Mouse (Mus musculus): Measurements from ENCODE around the gene Sema4c.
"Not testable (repeated sequence)": the region's sequence is repeated elsewhere in the genome, so short reads cannot be mapped to it uniquely, and the experiment has no call there.

Sema4c gene

DNA sequence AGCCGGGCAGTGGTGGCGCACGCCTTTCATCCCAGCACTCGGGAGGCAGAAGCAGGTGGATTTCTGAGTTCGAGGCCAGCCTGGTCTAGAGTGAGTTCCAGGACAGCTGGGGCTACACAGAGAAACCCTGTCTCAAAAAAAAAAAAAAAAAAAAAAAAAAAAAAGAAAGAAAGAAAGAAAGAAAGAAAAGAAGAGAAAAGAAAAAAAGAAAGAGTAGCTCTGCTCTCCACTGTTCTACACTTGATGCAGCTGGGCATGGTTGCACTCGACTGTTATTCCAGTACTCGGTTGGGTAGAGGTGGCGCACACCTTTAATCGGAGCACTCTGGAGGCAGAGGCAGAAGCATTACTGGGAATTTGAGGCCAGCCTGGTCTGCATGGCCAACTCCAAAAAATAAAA, 21.4 kb downstream of the Sema4c start, which contains the start of gene Ankrd23:
TSS of gene Ankrd23 (minus strand) at position 101 of the 400 bp plus-strand sequence.
- in situ Hi-C loops (cut with MboI, MseI), result not testable (repeated sequence)

- in situ Hi-C loops (cut with MboI, MseI), result no loop called here
Observed at GRCm38 (mm10) chr1:36536397-36536728, 21.8 kb downstream of the Sema4c start.

- in situ Hi-C loops (cut with MboI, MseI), result no loop called here
Observed at GRCm38 (mm10) chr1:36535477-36536396, 22.4 kb downstream of the Sema4c start.

GRCm38 (mm10) chr1:36534595-36535058, 23.5 kb downstream of the Sema4c start:
- in situ Hi-C loops (cut with MboI, MseI), result no loop called here

DNA sequence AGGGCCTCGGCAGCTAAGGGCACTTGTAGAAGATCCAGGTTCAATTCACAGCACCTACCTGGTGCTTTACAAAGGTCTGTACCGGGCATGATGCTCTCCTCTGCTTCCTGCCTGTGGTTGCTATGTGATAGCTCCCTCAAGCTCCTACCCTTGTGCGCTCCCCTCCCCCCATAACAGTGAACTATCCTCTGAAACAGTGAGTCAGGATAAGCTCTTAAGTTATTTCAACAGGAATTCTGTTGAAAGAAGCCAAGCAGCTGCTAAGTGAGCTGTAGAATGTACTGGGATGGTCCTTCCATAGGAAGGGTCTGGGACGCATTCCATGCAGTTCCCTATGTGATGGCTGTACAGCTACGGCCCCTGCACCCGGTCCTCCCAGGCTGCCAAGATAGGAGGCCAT, 24.6 kb downstream of the Sema4c start:
- in situ Hi-C loops (cut with MboI, MseI), result no loop called here

GRCm38 (mm10) chr1:36531461-36531860, 26.7 kb downstream of the Sema4c start:
- in situ Hi-C loops (cut with MboI, MseI), result no loop called here

DNA sequence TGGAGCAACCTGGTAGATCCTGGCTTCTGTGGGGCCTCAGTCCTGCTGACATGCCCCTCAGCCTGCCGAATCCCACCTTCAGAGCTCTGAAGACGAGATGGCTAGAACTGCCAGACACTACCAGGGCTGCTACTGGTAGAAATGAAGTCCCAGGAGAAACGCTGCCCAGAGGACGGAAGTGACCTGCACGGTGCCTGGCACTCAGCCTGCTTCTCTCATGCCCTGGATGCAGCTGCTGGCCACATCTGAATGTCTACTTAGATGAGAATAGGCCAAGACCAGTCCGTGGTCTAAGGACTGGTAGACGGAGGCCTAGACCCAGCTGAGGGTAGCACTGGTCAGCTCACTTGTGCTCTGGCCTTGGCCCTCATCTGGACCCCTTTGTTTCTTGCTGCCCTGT, 27.2 kb downstream of the Sema4c start:
- in situ Hi-C loops (cut with MboI, MseI), result no loop called here

DNA sequence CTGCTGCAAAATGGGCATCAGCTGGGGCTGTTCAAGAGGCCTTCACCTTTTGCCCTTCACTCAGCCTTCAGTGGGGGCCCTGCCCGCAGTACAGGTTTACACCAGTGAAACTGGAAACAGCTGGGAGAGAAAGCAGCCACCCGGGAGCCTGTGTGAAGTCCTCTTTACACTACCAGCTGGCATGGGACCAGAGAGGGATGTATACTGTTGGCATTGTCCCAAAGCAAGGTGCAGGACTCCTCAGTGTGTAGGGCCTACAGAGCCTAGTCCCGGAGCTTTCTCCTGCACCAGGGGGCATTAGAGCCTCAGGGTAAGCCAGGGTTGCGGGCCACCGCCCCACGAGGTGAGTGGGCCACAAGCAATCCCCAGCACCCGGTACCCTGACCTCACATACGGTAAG, 27.7 kb downstream of the Sema4c start:
- in situ Hi-C loops (cut with MboI, MseI), result no loop called here

DNA sequence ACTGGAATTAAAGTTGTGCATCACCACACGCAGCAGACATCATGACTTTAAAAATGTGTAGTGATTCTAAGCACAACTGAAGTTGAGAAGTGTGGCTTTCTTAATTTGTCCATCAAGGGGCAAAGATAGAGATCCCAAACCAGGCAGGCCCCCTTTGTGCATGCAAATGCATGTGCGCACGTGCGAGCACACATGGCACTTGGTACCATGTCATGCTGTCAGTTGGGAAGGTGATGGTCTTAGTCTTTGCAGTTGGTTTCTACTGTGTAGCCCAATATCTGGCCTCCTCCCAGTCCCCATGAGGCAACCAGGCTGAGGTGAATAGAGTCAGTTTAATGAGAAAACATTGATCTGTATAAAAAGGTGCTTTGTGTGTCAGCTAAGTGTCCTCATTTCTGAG, 28.3 kb downstream of the Sema4c start:
- in situ Hi-C loops (cut with MboI, MseI), result no loop called here

GRCm38 (mm10) chr1:36529274-36529673, 28.9 kb downstream of the Sema4c start:
- in situ Hi-C loops (cut with MboI, MseI), result no loop called here

- in situ Hi-C loops (cut with MboI, MseI), result no loop called here
Observed at GRCm38 (mm10) chr1:36528351-36528750, 29.8 kb downstream of the Sema4c start.

DNA sequence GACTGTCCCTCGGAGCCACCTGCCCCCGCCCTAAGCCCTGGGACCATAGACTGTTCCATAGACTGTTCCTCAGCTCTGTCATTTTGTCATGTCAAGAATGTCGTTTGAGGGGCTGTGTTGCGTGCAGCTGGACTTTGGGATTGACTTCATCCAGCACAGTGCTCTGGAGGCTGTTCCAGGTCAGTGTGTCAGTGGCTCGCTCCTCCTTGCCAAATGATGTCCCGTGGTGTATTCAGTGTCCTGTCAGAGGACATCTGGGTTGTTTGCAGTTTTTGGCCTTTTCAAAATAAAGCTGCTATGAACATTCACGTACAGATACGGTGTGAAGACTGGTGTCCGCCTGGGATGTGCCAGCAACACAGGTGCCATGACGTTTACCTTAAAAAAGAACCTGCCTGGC, 31.2 kb downstream of the Sema4c start:
- in situ Hi-C loops (cut with MboI, MseI), result no loop called here

- in situ Hi-C loops (cut with MboI, MseI), result no loop called here
Observed at GRCm38 (mm10) chr1:36525774-36526173, 32.4 kb downstream of the Sema4c start.

- in situ Hi-C loops (cut with MboI, MseI), result no loop called here
Observed at GRCm38 (mm10) chr1:36524058-36524457, 34.1 kb downstream of the Sema4c start.

- in situ Hi-C loops (cut with MboI, MseI), result no loop called here
Observed at GRCm38 (mm10) chr1:36523332-36524013, 34.7 kb downstream of the Sema4c start.

DNA sequence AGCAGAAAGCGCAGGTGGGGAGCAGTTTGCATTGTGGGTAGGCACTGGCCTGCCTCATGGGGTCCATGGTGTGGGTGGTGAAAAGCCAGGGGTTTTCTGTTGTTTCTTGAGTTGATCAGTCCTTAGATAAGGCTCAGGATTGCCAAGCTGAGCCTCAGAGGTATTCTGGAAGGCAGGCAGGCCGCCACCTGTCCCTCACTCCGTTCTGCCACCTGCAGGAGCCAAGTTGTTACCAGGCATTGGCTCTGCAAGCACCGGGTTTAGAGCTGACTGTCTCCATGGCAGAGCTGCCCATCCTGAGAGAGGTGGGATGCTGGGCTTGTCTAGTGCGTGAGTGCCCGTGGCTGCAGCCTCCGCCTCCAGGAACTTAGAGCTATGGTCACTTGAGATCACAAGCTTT, 35.9 kb downstream of the Sema4c start:
- in situ Hi-C loops (cut with MboI, MseI), result no loop called here

- in situ Hi-C loops (cut with MboI, MseI), result no loop called here
Observed at GRCm38 (mm10) chr1:36519626-36520025, 38.5 kb downstream of the Sema4c start.

DNA sequence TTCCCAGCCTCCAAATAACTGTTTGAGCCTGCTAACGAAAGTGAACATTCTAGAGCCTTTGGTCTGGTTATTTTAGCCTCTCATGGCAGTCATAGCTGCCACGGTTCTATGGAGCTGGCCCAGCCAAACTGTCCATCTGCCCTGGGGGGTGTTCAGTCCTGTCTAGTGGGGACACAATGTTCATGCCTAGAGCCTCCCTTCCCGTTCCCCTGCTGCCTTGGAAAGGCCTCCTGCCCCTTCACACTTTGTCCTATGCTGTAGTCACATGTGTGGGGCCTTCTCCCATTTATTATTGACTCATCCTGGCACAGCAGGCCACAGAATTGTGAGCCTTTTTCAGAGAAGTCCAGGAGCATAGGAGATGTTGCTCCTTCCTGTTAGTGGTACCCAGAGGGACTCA, 39.9 kb downstream of the Sema4c start:
- in situ Hi-C loops (cut with MboI, MseI), result no loop called here

DNA sequence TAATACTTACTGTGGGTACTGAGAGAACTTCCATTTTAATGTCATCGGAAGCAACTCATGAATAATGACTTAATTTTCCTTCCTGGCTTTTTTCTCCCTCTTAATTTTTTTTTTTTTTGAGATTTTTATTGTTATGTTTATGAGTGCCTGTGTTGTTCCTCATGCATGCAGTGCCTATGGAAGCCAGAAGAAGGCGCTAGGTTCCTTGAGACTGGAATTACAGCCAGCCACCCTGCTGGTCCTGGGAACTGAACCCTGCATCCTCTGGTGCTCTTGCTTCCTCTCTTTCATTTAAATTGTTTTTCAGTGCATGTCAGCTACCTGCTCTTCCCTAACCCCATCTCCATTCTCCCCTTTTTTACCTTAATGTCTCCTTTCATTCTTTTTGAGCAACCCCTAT, 44.4 kb downstream of the Sema4c start:
- in situ Hi-C loops (cut with MboI, MseI), result no loop called here

DNA sequence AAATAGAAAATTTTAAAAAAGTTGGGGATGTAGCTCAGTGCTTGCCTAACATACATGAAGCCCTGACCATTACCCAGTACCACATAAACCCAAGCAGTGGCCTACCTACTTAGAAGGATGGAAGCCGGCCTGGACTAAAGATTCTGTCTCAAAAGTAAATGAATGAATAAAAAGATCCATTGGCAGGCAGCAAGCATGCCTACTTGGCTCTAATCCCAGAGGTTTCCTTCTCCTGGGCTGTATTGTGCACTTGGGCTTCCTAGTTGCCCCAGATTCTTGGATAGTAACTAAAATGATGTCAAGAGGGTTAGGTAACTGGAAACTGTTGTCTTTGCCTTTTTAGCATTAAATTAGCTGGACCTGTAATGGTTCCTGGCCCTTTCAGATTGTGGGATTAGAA, 44.8 kb downstream of the Sema4c start:
- in situ Hi-C loops (cut with MboI, MseI), result no loop called here

DNA sequence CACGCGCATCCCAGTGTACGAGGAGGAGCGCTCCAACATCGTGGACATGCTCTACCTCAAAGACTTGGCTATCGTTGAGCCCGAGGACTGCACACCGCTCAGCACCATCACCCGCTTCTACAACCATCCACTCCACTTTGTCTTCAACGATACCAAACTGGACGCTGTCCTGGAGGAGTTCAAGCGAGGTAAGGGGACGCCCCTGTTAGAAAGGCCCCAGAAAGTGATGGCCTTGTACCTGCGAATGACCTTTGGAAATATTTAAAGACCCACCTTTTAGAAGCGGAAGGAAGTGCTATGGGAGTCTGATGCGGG, 45.2 kb downstream of the Sema4c start:
- in situ Hi-C loops (cut with MboI, MseI), result no loop called here

- in situ Hi-C loops (cut with MboI, MseI), result no loop called here
Observed at GRCm38 (mm10) chr1:36512089-36512965, 45.8 kb downstream of the Sema4c start.

Data from regulatory T cell (primary cell).